Comparison of ENCODE assay signal across 27 mouse cellular contexts in genomic region chr1:191114868-191115267, GRCm38 (mm10). TPM values are rescaled to one million over a fixed set of nuclear protein-coding genes. Genes with fewer than 3 reads are reported as not detected.
DNase-seq lines count a peak whose midpoint lies in the region; ATAC-seq and TF ChIP-seq lines count a peak whose summit lies in the region.
"Had no signal": no experiment of that assay in that cellular context is flagged by ENCODE, and none has a peak within 500 bp of the region (broad histone marks: within the 10 kb centered on the region; RNA-seq: fewer than 3 reads in every experiment).

No protein-coding gene starts in this region.

- TF ChIP-seq CTCF in G1E (IDR thresholded peaks at IDR 0.05; ENCODE audit: low read depth, low read length): no peak

- no peak overlapping the region for H3K9ac ChIP-seq in hindbrain, embryonic 13.5 days
- no peak overlapping the region for H3K9ac ChIP-seq in liver, embryonic 15.5 days
- H3K9ac ChIP-seq in liver, embryonic 11.5 days (ENCODE audit: low read depth, low read length): no peak overlapping the region
- H3K9ac ChIP-seq: embryonic facial prominence, embryonic 15.5 days; forebrain, postnatal 0 days; heart, embryonic 12.5 days; lung, embryonic 15.5 days; midbrain, embryonic 13.5 days had no signal

- peaks cover 18% of the 10 kb centered on the region for H3K4me1 ChIP-seq in hindbrain, embryonic 10.5 days (replicated peaks)
- H3K4me1 ChIP-seq in hindbrain, embryonic 13.5 days (replicated peaks): no peaks in the 10 kb centered on the region
- peaks cover 15% of the 10 kb centered on the region; the same call in 1 of the 2 replicates for H3K4me1 ChIP-seq in liver, embryonic 15.5 days (replicated peaks)
- peaks cover 14% of the 10 kb centered on the region; the same call in 1 of the 2 replicates for H3K4me1 ChIP-seq in liver, embryonic 11.5 days (replicated peaks; ENCODE audit: control insufficient read depth, insufficient read depth, low read length)
- peaks cover 34% of the 10 kb centered on the region for H3K4me1 ChIP-seq in G1E (ENCODE audit: insufficient read depth, low read depth, low read length)
- H3K4me1 ChIP-seq: midbrain, embryonic 13.5 days had no signal

- H3K4me2 ChIP-seq in hindbrain, embryonic 13.5 days: no peak overlapping the region
- H3K4me2 ChIP-seq in liver, embryonic 15.5 days: no peak overlapping the region
- no peak overlapping the region for H3K4me2 ChIP-seq in liver, embryonic 11.5 days
- H3K4me2 ChIP-seq: embryonic facial prominence, embryonic 15.5 days; heart, embryonic 12.5 days; lung, embryonic 15.5 days; midbrain, embryonic 13.5 days had no signal

- WGBS in hindbrain, embryonic 10.5 days: 80% methylated on average over 7 of the region's 7 CpGs
- 80% methylated on average over 7 of the region's 7 CpGs for WGBS in hindbrain, embryonic 13.5 days
- 35% methylated on average over 7 of the region's 7 CpGs for WGBS in liver, embryonic 15.5 days (ENCODE audit: insufficient replicate concordance)
- WGBS in liver, embryonic 11.5 days: 48% methylated on average over 7 of the region's 7 CpGs

- intact Hi-C loops in left cerebral cortex, postnatal 4 days (cut with DNase I): no loop called here

- no peaks in the 10 kb centered on the region for H3K9me3 ChIP-seq in hindbrain, embryonic 10.5 days
- H3K9me3 ChIP-seq in hindbrain, embryonic 13.5 days: no peaks in the 10 kb centered on the region
- H3K9me3 ChIP-seq in liver, embryonic 15.5 days (replicated peaks): no peaks in the 10 kb centered on the region
- H3K9me3 ChIP-seq in liver, embryonic 11.5 days (ENCODE audit: control insufficient read depth, low read length): no peaks in the 10 kb centered on the region
- no peaks in the 10 kb centered on the region for H3K9me3 ChIP-seq in G1E (replicated peaks)
- H3K9me3 ChIP-seq: embryonic facial prominence, embryonic 15.5 days; heart, embryonic 12.5 days; lung, embryonic 15.5 days; midbrain, embryonic 13.5 days had no signal

- peak overlapping the region; percentile 31; the same call in 1 of the 2 replicates for H3K27ac ChIP-seq in hindbrain, embryonic 10.5 days
- no peak overlapping the region for H3K27ac ChIP-seq in hindbrain, embryonic 13.5 days
- 0 out of 2 replicates have a peak overlapping the region, but pooled peaks have one; percentile 9 for H3K27ac ChIP-seq in liver, embryonic 15.5 days (replicated peaks)
- H3K27ac ChIP-seq in liver, embryonic 11.5 days (ENCODE audit: low read depth, low read length): no peak overlapping the region
- H3K27ac ChIP-seq: embryonic facial prominence, embryonic 15.5 days; lung, embryonic 15.5 days; macrophage; midbrain, embryonic 13.5 days had no signal

- H3K4me3 ChIP-seq in hindbrain, embryonic 10.5 days: no peak overlapping the region
- no peak overlapping the region for H3K4me3 ChIP-seq in hindbrain, embryonic 13.5 days
- H3K4me3 ChIP-seq in liver, embryonic 15.5 days (replicated peaks): no peak overlapping the region
- no peak overlapping the region for H3K4me3 ChIP-seq in liver, embryonic 11.5 days (ENCODE audit: low read depth, low read length)
- H3K4me3 ChIP-seq in G1E (ENCODE audit: low read depth, low read length): no peak overlapping the region
- H3K4me3 ChIP-seq: embryonic facial prominence, embryonic 15.5 days; heart, embryonic 12.5 days; lung, embryonic 15.5 days; midbrain, embryonic 13.5 days; myocyte had no signal

- no peak for DNase-seq in hindbrain, embryonic 10.5 days (ENCODE audit: low spot score)
- no peak for DNase-seq in liver, embryonic 11.5 days (ENCODE audit: low spot score)
- DNase-seq in G1E (ENCODE audit: low spot score): no peak
- no peak for DNase-seq in left cerebral cortex, postnatal 4 days
- no peak for DNase-seq in adrenal gland, adult 2 months
- DNase-seq: adrenal gland, adult 8-10 months; cerebellum, adult 11 months; forebrain, postnatal 0 days; gastrocnemius, postnatal 36 days; kidney, adult 8-10 months; thymus, postnatal 25 days had no signal

- H3K27me3 ChIP-seq in hindbrain, embryonic 10.5 days (ENCODE audit: insufficient read depth, poor library complexity, severe bottlenecking): no peaks in the 10 kb centered on the region
- H3K27me3 ChIP-seq in hindbrain, embryonic 13.5 days: no peaks in the 10 kb centered on the region
- no peaks in the 10 kb centered on the region for H3K27me3 ChIP-seq in liver, embryonic 15.5 days
- no peaks in the 10 kb centered on the region for H3K27me3 ChIP-seq in liver, embryonic 11.5 days (replicated peaks; ENCODE audit: control insufficient read depth, insufficient read depth, low read length)
- peaks cover 10% of the 10 kb centered on the region for H3K27me3 ChIP-seq in G1E (ENCODE audit: insufficient read depth, low read length)
- H3K27me3 ChIP-seq: embryonic facial prominence, embryonic 15.5 days; heart, embryonic 12.5 days; lung, embryonic 15.5 days; midbrain, embryonic 13.5 days had no signal

- no peaks in the 10 kb centered on the region for H3K36me3 ChIP-seq in hindbrain, embryonic 10.5 days
- H3K36me3 ChIP-seq in hindbrain, embryonic 13.5 days: no peaks in the 10 kb centered on the region
- H3K36me3 ChIP-seq in liver, embryonic 15.5 days (replicated peaks): no peaks in the 10 kb centered on the region
- H3K36me3 ChIP-seq in liver, embryonic 11.5 days (ENCODE audit: control insufficient read depth, insufficient read depth, low read length): no peaks in the 10 kb centered on the region
- no peaks in the 10 kb centered on the region for H3K36me3 ChIP-seq in G1E (replicated peaks)
- H3K36me3 ChIP-seq: embryonic facial prominence, embryonic 15.5 days; heart, embryonic 12.5 days; lung, embryonic 15.5 days; midbrain, embryonic 13.5 days had no signal

- no peak for ATAC-seq in hindbrain, embryonic 13.5 days (ENCODE audit: low FRiP score)
- ATAC-seq in liver, embryonic 15.5 days (ENCODE audit: insufficient read depth): no peak
- no peak for ATAC-seq in liver, embryonic 11.5 days (replicated peaks; ENCODE audit: low FRiP score)
- 0 out of 2 replicates have a peak, but pooled peaks have one; percentile 37 for ATAC-seq in G1E (ENCODE audit: extremely low read depth, insufficient number of reproducible peaks, low FRiP score, poor library complexity, severe bottlenecking)
- peak; percentile 65 for ATAC-seq in megakaryocyte, adult 5-6 weeks (ENCODE audit: poor library complexity, severe bottlenecking)
- ATAC-seq: forebrain, postnatal 0 days; midbrain, embryonic 13.5 days had no signal

RNA-seq across cellular contexts. Expression of gene Batf3, which starts 17.2 kb away (rescaled TPM):
- 4.8 and 5.2 TPM in 2 replicates for polyA plus RNA-seq in hindbrain, embryonic 10.5 days (2016; fragmentation: Nextera tagmentation; extraction: Ambion mirVana)
- polyA plus RNA-seq in hindbrain, embryonic 13.5 days (2015; fragmentation: Nextera tagmentation; extraction: Ambion mirVana): 1.4 and 2.5 TPM in 2 replicates
- polyA plus RNA-seq in liver, embryonic 15.5 days (2015; fragmentation: Nextera tagmentation; extraction: Ambion mirVana): 1.9 and 2.0 TPM in 2 replicates
- polyA plus RNA-seq in liver, embryonic 11.5 days (2014; fragmentation: Nextera tagmentation; extraction: Ambion mirVana): 5.7 and 6.0 TPM in 2 replicates
- total RNA-seq in G1E (2014; fragmentation: Nextera tagmentation): not detected in 2 replicates
- total RNA-seq in G1E (2017): 0.11 TPM in 1 of 2 replicates, not detected in the other
- 0.09 TPM in 1 of 2 replicates, not detected in the other for polyA plus RNA-seq in G1E (2012)
- 5.2 and 11.7 TPM in 2 replicates for total RNA-seq in megakaryocyte, adult 5-6 weeks (2015)
- total RNA-seq in megakaryocyte, adult 5-6 weeks (2017): 1.8 and 3.4 TPM in 2 replicates
- total RNA-seq in left cerebral cortex, postnatal 4 days (2021): 1 to 10 TPM in 1 of 2 experiments, under 1 TPM in 1; 0.62 to 1.2 TPM
- 1 to 10 TPM; 2.2 TPM for total RNA-seq in adrenal gland, adult 2 months (2021)
- 3.5 and 4.9 TPM in 2 replicates for polyA plus RNA-seq in adrenal gland, adult 2 months (2012; rRNA removed)
- total RNA-seq: gastrocnemius, postnatal 36 days had no signal

RNA-seq across cellular contexts. Expression of gene Fam71a, which starts 49.7 kb away (rescaled TPM):
- not detected in 2 replicates for polyA plus RNA-seq in hindbrain, embryonic 10.5 days (2016; fragmentation: Nextera tagmentation; extraction: Ambion mirVana)
- not detected in 2 replicates for polyA plus RNA-seq in hindbrain, embryonic 13.5 days (2015; fragmentation: Nextera tagmentation; extraction: Ambion mirVana)
- not detected in 2 replicates for polyA plus RNA-seq in liver, embryonic 15.5 days (2015; fragmentation: Nextera tagmentation; extraction: Ambion mirVana)
- not detected in 2 replicates for polyA plus RNA-seq in liver, embryonic 11.5 days (2014; fragmentation: Nextera tagmentation; extraction: Ambion mirVana)
- not detected in 2 replicates for total RNA-seq in G1E (2014; fragmentation: Nextera tagmentation)
- total RNA-seq in G1E (2017): 0.05 and 0.12 TPM in 2 replicates
- polyA plus RNA-seq in G1E (2012): not detected in 2 replicates
- total RNA-seq in megakaryocyte, adult 5-6 weeks (2015): 0.14 and 0.49 TPM in 2 replicates
- total RNA-seq in megakaryocyte, adult 5-6 weeks (2017): 0.24 TPM in 1 of 2 replicates, not detected in the other
- not detected for total RNA-seq in left cerebral cortex, postnatal 4 days (2021)
- not detected for total RNA-seq in adrenal gland, adult 2 months (2021)
- not detected in 2 replicates for polyA plus RNA-seq in adrenal gland, adult 2 months (2012; rRNA removed)
- total RNA-seq: adrenal gland, adult 8-10 months; forebrain, postnatal 0 days; gastrocnemius, postnatal 36 days; heart, postnatal 25 days; layer of hippocampus, postnatal 10 days; left cerebral cortex, postnatal 10 days had no signal
- polyA plus RNA-seq: brain, embryonic 14.5 days; embryonic facial prominence, embryonic 15.5 days; forebrain, postnatal 0 days; heart, embryonic 12.5 days; hindbrain, embryonic 16.5 days; limb, embryonic 14.5 days; lung, embryonic 15.5 days; macrophage; midbrain, embryonic 13.5 days; myocyte; neural tube, embryonic 14.5 days had no signal

RNA-seq across cellular contexts. Expression of gene Nsl1, which starts 52.1 kb away (rescaled TPM):
- polyA plus RNA-seq in hindbrain, embryonic 10.5 days (2016; fragmentation: Nextera tagmentation; extraction: Ambion mirVana): 25.5 and 31.0 TPM in 2 replicates
- polyA plus RNA-seq in hindbrain, embryonic 13.5 days (2015; fragmentation: Nextera tagmentation; extraction: Ambion mirVana): 5.0 and 5.7 TPM in 2 replicates
- polyA plus RNA-seq in liver, embryonic 15.5 days (2015; fragmentation: Nextera tagmentation; extraction: Ambion mirVana): 14.3 and 14.6 TPM in 2 replicates
- 27.7 and 30.7 TPM in 2 replicates for polyA plus RNA-seq in liver, embryonic 11.5 days (2014; fragmentation: Nextera tagmentation; extraction: Ambion mirVana)
- 12.5 and 13.4 TPM in 2 replicates for total RNA-seq in G1E (2014; fragmentation: Nextera tagmentation)
- 18.1 and 22.1 TPM in 2 replicates for total RNA-seq in G1E (2017)
- 19.4 and 25.6 TPM in 2 replicates for polyA plus RNA-seq in G1E (2012)
- 7.3 and 8.1 TPM in 2 replicates for total RNA-seq in megakaryocyte, adult 5-6 weeks (2015)
- total RNA-seq in megakaryocyte, adult 5-6 weeks (2017): 19.7 and 22.0 TPM in 2 replicates
- total RNA-seq in left cerebral cortex, postnatal 4 days (2021): 1 to 10 TPM; 2.3 to 2.7 TPM
- total RNA-seq in adrenal gland, adult 2 months (2021): 1 to 10 TPM in 1 of 2 experiments, under 1 TPM in 1; 0.52 to 1.2 TPM
- 0.17 and 0.22 TPM in 2 replicates for polyA plus RNA-seq in adrenal gland, adult 2 months (2012; rRNA removed)

RNA-seq across cellular contexts. Expression of gene Tatdn3, which starts 52.1 kb away (rescaled TPM):
- polyA plus RNA-seq in hindbrain, embryonic 10.5 days (2016; fragmentation: Nextera tagmentation; extraction: Ambion mirVana): 9.9 and 13.9 TPM in 2 replicates
- polyA plus RNA-seq in hindbrain, embryonic 13.5 days (2015; fragmentation: Nextera tagmentation; extraction: Ambion mirVana): 14.1 and 14.5 TPM in 2 replicates
- polyA plus RNA-seq in liver, embryonic 15.5 days (2015; fragmentation: Nextera tagmentation; extraction: Ambion mirVana): 5.6 and 6.7 TPM in 2 replicates
- 14.4 and 17.2 TPM in 2 replicates for polyA plus RNA-seq in liver, embryonic 11.5 days (2014; fragmentation: Nextera tagmentation; extraction: Ambion mirVana)
- total RNA-seq in G1E (2014; fragmentation: Nextera tagmentation) (33.6 and 53.0 TPM in 2 replicates), G1E (2017) (36.8 and 50.0 TPM in 2 replicates)
- polyA plus RNA-seq in G1E (2012): 0.77 and 1.6 TPM in 2 replicates
- total RNA-seq in megakaryocyte, adult 5-6 weeks (2015): 20.0 and 24.7 TPM in 2 replicates
- total RNA-seq in megakaryocyte, adult 5-6 weeks (2017): 9.9 and 11.8 TPM in 2 replicates
- total RNA-seq in left cerebral cortex, postnatal 4 days (2021): 10 to 100 TPM; 15.2 to 17.1 TPM
- 10 to 100 TPM; 12.4 to 14.5 TPM for total RNA-seq in adrenal gland, adult 2 months (2021)
- 2.2 and 5.9 TPM in 2 replicates for polyA plus RNA-seq in adrenal gland, adult 2 months (2012; rRNA removed)

Comparison
In these comparisons a context has a peak if more than half of its experiments do, and no peak if none do; other contexts are left out.
1. H3K27ac ChIP-seq: peak in hindbrain, embryonic 10.5 days (single experiment) and liver, embryonic 15.5 days (single experiment); none in hindbrain, embryonic 13.5 days (single experiment) and liver, embryonic 11.5 days (single experiment).
2. ATAC-seq: peak in G1E (single experiment) and megakaryocyte, adult 5-6 weeks (single experiment); none in hindbrain, embryonic 13.5 days (single experiment), liver, embryonic 15.5 days (single experiment) and liver, embryonic 11.5 days (single experiment).